Mouse (Mus musculus) embryonic facial prominence, embryonic 14.5 days (tissue): Measurements from ENCODE around the gene Gm20708. TPM values are rescaled to one million over a fixed set of nuclear protein-coding genes. Genes with fewer than 3 reads are reported as not detected.
"Not testable (repeated sequence)": the region's sequence is repeated elsewhere in the genome, so short reads cannot be mapped to it uniquely, and the experiment has no call there.

Experiments used
- ATAC-seq: fragments of 200-750 bp; cut with Nextera tagmentation; 2 replicates; pipeline ENCODE4 v1.8.0; 2017; ENCODE audit warnings: low read depth, moderate number of reproducible peaks, moderate TSS enrichment
- DNase-seq: peaks from one replicate; pipeline ENCODE4 v3.0.0-alpha.2; 2015; ENCODE audit warnings: low spot score
- H3K27ac ChIP-seq: fragments of 300-500 bp; sonication (generic); replicated peaks from 2 replicates; pipeline ENCODE4 v1.5.1; 2014; ENCODE audit warnings: low read depth, mild to moderate bottlenecking, low read length, moderate library complexity
- H3K27me3 ChIP-seq: fragments of 300-500 bp; sonication (generic); replicated peaks from 2 replicates; pipeline ENCODE4 v1.6.1; 2014; ENCODE audit warnings: low read length; ENCODE audit not compliant: control insufficient read depth, insufficient read depth
- H3K36me3 ChIP-seq: fragments of 300-500 bp; sonication (generic); 2 replicates; pipeline ENCODE4 v1.6.1; 2014; ENCODE audit warnings: low read length, mixed read lengths; ENCODE audit not compliant: control insufficient read depth, insufficient read depth
- H3K4me1 ChIP-seq: fragments of 300-500 bp; sonication (generic); 2 replicates; pipeline ENCODE4 v1.6.1; 2014; ENCODE audit warnings: antibody characterized with exemption, low read length; ENCODE audit not compliant: control insufficient read depth, insufficient read depth
- H3K4me2 ChIP-seq: fragments of 300-500 bp; sonication (generic); 2 replicates; pipeline ENCODE4 v1.6.1; 2014; ENCODE audit warnings: low read depth, mild to moderate bottlenecking, low read length, moderate library complexity, mixed read lengths
- H3K4me3 ChIP-seq: fragments of 300-500 bp; sonication (generic); 2 replicates; pipeline ENCODE4 v1.5.1; 2014; ENCODE audit warnings: low read depth, mild to moderate bottlenecking, low read length
- H3K9ac ChIP-seq: fragments of 300-500 bp; sonication (generic); 2 replicates; pipeline ENCODE4 v1.6.1; 2014; ENCODE audit warnings: low read depth, mild to moderate bottlenecking, low read length, moderate library complexity, mixed read lengths
- H3K9me3 ChIP-seq: fragments of 300-500 bp; sonication (generic); 2 replicates; pipeline ENCODE4 v1.6.1; 2016; ENCODE audit warnings: low read length; ENCODE audit not compliant: control insufficient read depth
- WGBS: fragments of 180-500 bp; shearing (Covaris S2); extraction: QIAGEN DNeasy Blood & Tissue Kit; methylation state at CpG from one replicate; pipeline ENCODE4 v1.1.7; 2014; 5-methylcytosine and 5-hydroxymethylcytosine counted together
- polyA plus RNA-seq: library from polyadenylated mRNA; unstranded; fragments of >200 nt; fragmentation: Nextera tagmentation; extraction: Ambion mirVana; gene quantifications from 2 replicates; pipeline ENCODE4 v1.2.1, GENCODE M21; 2014

The Gm20708 gene
- polyA plus RNA-seq, 1 experiment from 2014 or later: 0.86 TPM

GRCm38 (mm10) chr11:117810401-117811046 lies 1.1 kb downstream of the Gm20708 start:
- 0 out of 2 replicates have a peak overlapping the region, but pooled peaks have one; percentile 45 for H3K27ac ChIP-seq
- under 1% methylated on average over 21 of the region's 21 CpGs for WGBS
- no peaks in the 10 kb centered on the region for H3K9me3 ChIP-seq
- H3K4me2 ChIP-seq: peak overlapping the region; percentile 95
- ATAC-seq: peak; percentile 91
- no peaks in the 10 kb centered on the region for H3K27me3 ChIP-seq
- peaks cover 18% of the 10 kb centered on the region; the same call in 1 of the 2 replicates for H3K36me3 ChIP-seq
- H3K9ac ChIP-seq: peak overlapping the region; percentile 73
- peak overlapping the region; percentile 83 for H3K4me3 ChIP-seq
- H3K4me1 ChIP-seq: peaks cover 5% of the 10 kb centered on the region; the same call in 1 of the 2 replicates
- peak; percentile 93 for DNase-seq

- H3K4me2 ChIP-seq: no peak overlapping the region
- H3K36me3 ChIP-seq: peaks cover 51% of the 10 kb centered on the region
- H3K4me1 ChIP-seq: peaks cover 5% of the 10 kb centered on the region; the same call in 1 of the 2 replicates
- no peaks in the 10 kb centered on the region for H3K9me3 ChIP-seq
- no peak overlapping the region for H3K4me3 ChIP-seq
- H3K9ac ChIP-seq: no peak overlapping the region
- no peak overlapping the region for H3K27ac ChIP-seq
- DNase-seq (no peak), ATAC-seq (no peak)
- 85% methylated on average over 5 of the region's 5 CpGs for WGBS
- H3K27me3 ChIP-seq: no peaks in the 10 kb centered on the region
Measured at GRCm38 (mm10) chr11:117813867-117814266, 4.4 kb downstream of the Gm20708 start.

- no peaks in the 10 kb centered on the region for H3K27me3 ChIP-seq
- peaks cover 5% of the 10 kb centered on the region; the same call in 1 of the 2 replicates for H3K4me1 ChIP-seq
- DNase-seq (no peak), ATAC-seq (no peak)
- H3K9ac ChIP-seq: no peak overlapping the region
- H3K4me2 ChIP-seq: no peak overlapping the region
- H3K9me3 ChIP-seq: no peaks in the 10 kb centered on the region
- no peak overlapping the region for H3K27ac ChIP-seq
- H3K4me3 ChIP-seq: no peak overlapping the region
- WGBS: 88% methylated on average over 6 of the region's 6 CpGs
- peaks cover 61% of the 10 kb centered on the region for H3K36me3 ChIP-seq
Measured at GRCm38 (mm10) chr11:117814704-117815366, 5.4 kb downstream of the Gm20708 start.

GRCm38 (mm10) chr11:117815850-117816249 lies 6.4 kb downstream of the Gm20708 start:
- not testable (repeated sequence) for H3K9me3 ChIP-seq, H3K27ac ChIP-seq, H3K4me2 ChIP-seq, H3K4me3 ChIP-seq, DNase-seq, H3K27me3 ChIP-seq, H3K9ac ChIP-seq, H3K4me1 ChIP-seq, ATAC-seq
- WGBS: 83% methylated on average over 3 of the region's 9 CpGs
- H3K36me3 ChIP-seq: peaks cover 69% of the 10 kb centered on the region

- WGBS: 82% methylated on average over 10 of the region's 13 CpGs
- ATAC-seq: no peak
- peaks cover 75% of the 10 kb centered on the region for H3K36me3 ChIP-seq
Measured at GRCm38 (mm10) chr11:117816389-117816996, 7.0 kb downstream of the Gm20708 start.

GRCm38 (mm10) chr11:117819095-117819494 lies 9.6 kb downstream of the Gm20708 start:
- Histone ChIP-seq H3K36me3 (peaks cover 67% of the 10 kb centered on the region), H3K9me3 (no peaks in the 10 kb centered on the region)
- DNase-seq: no peak

More at GRCm38 (mm10) chr11:117816389-117816996, 7.0 kb downstream of the Gm20708 start:
- H3K27ac ChIP-seq: no peak overlapping the region
- no peak for DNase-seq
- H3K9ac ChIP-seq: no peak overlapping the region
- H3K4me1 ChIP-seq: no peaks in the 10 kb centered on the region
- H3K4me3 ChIP-seq: no peak overlapping the region
- no peaks in the 10 kb centered on the region for H3K27me3 ChIP-seq
- no peaks in the 10 kb centered on the region for H3K9me3 ChIP-seq
- no peak overlapping the region for H3K4me2 ChIP-seq

GRCm38 (mm10) chr11:117820173-117820572 lies 10.7 kb downstream of the Gm20708 start:
- H3K9ac ChIP-seq: no peak overlapping the region
- WGBS: 94% methylated on average over 7 of the region's 7 CpGs
- H3K9me3 ChIP-seq: no peaks in the 10 kb centered on the region
- H3K4me3 ChIP-seq: no peak overlapping the region
- H3K4me2 ChIP-seq: no peak overlapping the region
- ATAC-seq (no peak), DNase-seq (no peak)
- peaks cover 7% of the 10 kb centered on the region; the same call in 1 of the 2 replicates for H3K4me1 ChIP-seq
- peaks cover 67% of the 10 kb centered on the region for H3K36me3 ChIP-seq
- no peak overlapping the region for H3K27ac ChIP-seq
- no peaks in the 10 kb centered on the region for H3K27me3 ChIP-seq

More at GRCm38 (mm10) chr11:117819095-117819494, 9.6 kb downstream of the Gm20708 start:
- H3K4me2 ChIP-seq: no peak overlapping the region
- no peak overlapping the region for H3K27ac ChIP-seq
- H3K4me3 ChIP-seq: no peak overlapping the region
- ATAC-seq: no peak
- peaks cover 7% of the 10 kb centered on the region; the same call in 1 of the 2 replicates for H3K4me1 ChIP-seq
- H3K27me3 ChIP-seq: no peaks in the 10 kb centered on the region
- whole genome bisulfite sequencing: 80% methylated on average over 8 of the region's 8 CpGs
- no peak overlapping the region for H3K9ac ChIP-seq

GRCm38 (mm10) chr11:117821868-117822267 lies 12.4 kb downstream of the Gm20708 start:
- Histone ChIP-seq H3K4me3 (no peak overlapping the region), H3K4me2 (no peak overlapping the region), H3K4me1 (peaks cover 13% of the 10 kb centered on the region; the same call in 1 of the 2 replicates), H3K27me3 (no peaks in the 10 kb centered on the region), H3K9me3 (no peaks in the 10 kb centered on the region), H3K9ac (no peak overlapping the region), H3K27ac (no peak overlapping the region), H3K36me3 (peaks cover 53% of the 10 kb centered on the region)
- WGBS: 86% methylated on average over 9 of the region's 9 CpGs
- ATAC-seq (no peak), DNase-seq (no peak)
